Mouse (Mus musculus): ENCODE results near the gene Zfp28. TPM values are rescaled to one million over a fixed set of nuclear protein-coding genes. Genes with fewer than 3 reads are reported as not detected.

The Zfp28 gene
- 12.0 and 13.8 TPM in 2 replicates for polyA plus RNA-seq (2014; fragmentation: Nextera tagmentation; extraction: Ambion mirVana)

- Histone ChIP-seq H3K9ac (replicated peaks; ENCODE audit: low read length) (peak within 1 kb of the TSS; percentile 60), H3K9me3 (replicated peaks; ENCODE audit: control insufficient read depth, low read length) (no peaks in the 10 kb centered on the region), H3K27me3 (ENCODE audit: control insufficient read depth, insufficient read depth, low read length) (no peaks in the 10 kb centered on the region), H3K4me3 (ENCODE audit: low read depth, low read length) (peak within 1 kb of the TSS; percentile 52), H3K27ac (replicated peaks; ENCODE audit: low read depth, low read length) (no peak within 1 kb of the TSS), H3K4me2 (ENCODE audit: low read depth, low read length) (peak within 1 kb of the TSS; percentile 75), H3K36me3 (replicated peaks; ENCODE audit: control insufficient read depth, insufficient read depth, low read depth, low read length) (no peaks in the 10 kb centered on the region), H3K4me1 (ENCODE audit: control insufficient read depth, insufficient read depth, low read length) (no peaks in the 10 kb centered on the region)
- under 1% methylated on average over 28 of the region's 28 CpGs for WGBS
- DNase-seq (ENCODE audit: low spot score): peak; percentile 98
- peak; percentile 97 for ATAC-seq (replicated peaks; ENCODE audit: insufficient number of reproducible peaks, low FRiP score, low TSS enrichment, low read depth)
These were observed at the start of gene Zfp28 for GRCm38 (mm10) chr7:6383044-6383455. Zfp28 (plus strand) TSS chr7:6383295.

- Histone ChIP-seq H3K9ac (replicated peaks; ENCODE audit: low read length) (no peak overlapping the region), H3K27me3 (ENCODE audit: control insufficient read depth, insufficient read depth, low read length) (no peaks in the 10 kb centered on the region), H3K36me3 (replicated peaks; ENCODE audit: control insufficient read depth, insufficient read depth, low read depth, low read length) (no peaks in the 10 kb centered on the region), H3K4me1 (ENCODE audit: control insufficient read depth, insufficient read depth, low read length) (no peaks in the 10 kb centered on the region), H3K9me3 (replicated peaks; ENCODE audit: control insufficient read depth, low read length) (no peaks in the 10 kb centered on the region), H3K4me2 (ENCODE audit: low read depth, low read length) (no peak overlapping the region), H3K4me3 (ENCODE audit: low read depth, low read length) (no peak overlapping the region), H3K27ac (replicated peaks; ENCODE audit: low read depth, low read length) (no peak overlapping the region)
- no peak for DNase-seq (ENCODE audit: low spot score)
- WGBS: 83% methylated on average over 5 of the region's 5 CpGs
- ATAC-seq (replicated peaks; ENCODE audit: insufficient number of reproducible peaks, low FRiP score, low TSS enrichment, low read depth): no peak
These were observed 43.2 kb upstream of the Zfp28 start for GRCm38 (mm10) chr7:6339865-6340264.

- peak within 1 kb of the TSS; percentile 70 for H3K9ac ChIP-seq (replicated peaks; ENCODE audit: low read length)
- DNase-seq (ENCODE audit: low spot score): peak; percentile 89
- H3K4me1 ChIP-seq (ENCODE audit: control insufficient read depth, insufficient read depth, low read length): no peaks in the 10 kb centered on the region
- ATAC-seq (replicated peaks; ENCODE audit: insufficient number of reproducible peaks, low FRiP score, low TSS enrichment, low read depth): peak; percentile 92
- under 1% methylated on average over 26 of the region's 26 CpGs for WGBS
- H3K27ac ChIP-seq (replicated peaks; ENCODE audit: low read depth, low read length): no peak within 1 kb of the TSS
- no peaks in the 10 kb centered on the region for H3K9me3 ChIP-seq (replicated peaks; ENCODE audit: control insufficient read depth, low read length)
- H3K36me3 ChIP-seq (replicated peaks; ENCODE audit: control insufficient read depth, insufficient read depth, low read depth, low read length): no peaks in the 10 kb centered on the region
- H3K4me2 ChIP-seq (ENCODE audit: low read depth, low read length): no peak within 1 kb of the TSS; the same call in 1 of the 2 replicates
- peak within 1 kb of the TSS; percentile 64 for H3K4me3 ChIP-seq (ENCODE audit: low read depth, low read length)
- no peaks in the 10 kb centered on the region for H3K27me3 ChIP-seq (ENCODE audit: control insufficient read depth, insufficient read depth, low read length)
These were observed 39.5 kb upstream of the Zfp28 start, which contains the start of gene Gm3854 for GRCm38 (mm10) chr7:6343501-6344071. Gm3854 (plus strand) TSS chr7:6343759.

- no peak overlapping the region; the same call in 1 of the 2 replicates for H3K4me2 ChIP-seq (ENCODE audit: low read depth, low read length)
- 35% methylated on average over 10 of the region's 10 CpGs for WGBS
- ATAC-seq (replicated peaks; ENCODE audit: insufficient number of reproducible peaks, low FRiP score, low TSS enrichment, low read depth) (no peak), DNase-seq (ENCODE audit: low spot score) (no peak)
- no peaks in the 10 kb centered on the region for H3K27me3 ChIP-seq (ENCODE audit: control insufficient read depth, insufficient read depth, low read length)
- no peaks in the 10 kb centered on the region for H3K36me3 ChIP-seq (replicated peaks; ENCODE audit: control insufficient read depth, insufficient read depth, low read depth, low read length)
- peak overlapping the region; percentile 64 for H3K4me3 ChIP-seq (ENCODE audit: low read depth, low read length)
- no peak overlapping the region for H3K27ac ChIP-seq (replicated peaks; ENCODE audit: low read depth, low read length)
- H3K9ac ChIP-seq (replicated peaks; ENCODE audit: low read length): peak overlapping the region; percentile 70
- no peaks in the 10 kb centered on the region for H3K9me3 ChIP-seq (replicated peaks; ENCODE audit: control insufficient read depth, low read length)
- no peaks in the 10 kb centered on the region for H3K4me1 ChIP-seq (ENCODE audit: control insufficient read depth, insufficient read depth, low read length)
These were observed 39.0 kb upstream of the Zfp28 start for GRCm38 (mm10) chr7:6344124-6344523.

- Histone ChIP-seq H3K9ac (replicated peaks; ENCODE audit: low read length) (no peak overlapping the region), H3K4me1 (ENCODE audit: control insufficient read depth, insufficient read depth, low read length) (no peaks in the 10 kb centered on the region), H3K36me3 (replicated peaks; ENCODE audit: control insufficient read depth, insufficient read depth, low read depth, low read length) (no peaks in the 10 kb centered on the region), H3K4me3 (ENCODE audit: low read depth, low read length) (no peak overlapping the region), H3K27me3 (ENCODE audit: control insufficient read depth, insufficient read depth, low read length) (no peaks in the 10 kb centered on the region), H3K4me2 (ENCODE audit: low read depth, low read length) (no peak overlapping the region), H3K9me3 (replicated peaks; ENCODE audit: control insufficient read depth, low read length) (no peaks in the 10 kb centered on the region), H3K27ac (replicated peaks; ENCODE audit: low read depth, low read length) (no peak overlapping the region)
- 65% methylated on average over 2 of the region's 2 CpGs for WGBS
- ATAC-seq (replicated peaks; ENCODE audit: insufficient number of reproducible peaks, low FRiP score, low TSS enrichment, low read depth) (no peak), DNase-seq (ENCODE audit: low spot score) (no peak)
These were observed 25.0 kb upstream of the Zfp28 start for GRCm38 (mm10) chr7:6358121-6358520.

GRCm38 (mm10) chr7:6358937-6359590 lies 24.0 kb upstream of the Zfp28 start:
- DNase-seq (ENCODE audit: low spot score): peak; percentile 83

GRCm38 (mm10) chr7:6360477-6361060 lies 22.5 kb upstream of the Zfp28 start:
- H3K4me3 ChIP-seq (ENCODE audit: low read depth, low read length): no peak overlapping the region
- no peaks in the 10 kb centered on the region for H3K4me1 ChIP-seq (ENCODE audit: control insufficient read depth, insufficient read depth, low read length)
- no peak overlapping the region for H3K4me2 ChIP-seq (ENCODE audit: low read depth, low read length)
- no peaks in the 10 kb centered on the region for H3K27me3 ChIP-seq (ENCODE audit: control insufficient read depth, insufficient read depth, low read length)
- DNase-seq (ENCODE audit: low spot score): no peak
- H3K9me3 ChIP-seq (replicated peaks; ENCODE audit: control insufficient read depth, low read length): no peaks in the 10 kb centered on the region
- no peak for ATAC-seq (replicated peaks; ENCODE audit: insufficient number of reproducible peaks, low FRiP score, low TSS enrichment, low read depth)
- H3K9ac ChIP-seq (replicated peaks; ENCODE audit: low read length): no peak overlapping the region
- 9% methylated on average over 9 of the region's 9 CpGs for whole genome bisulfite sequencing
- H3K27ac ChIP-seq (replicated peaks; ENCODE audit: low read depth, low read length): no peak overlapping the region
- H3K36me3 ChIP-seq (replicated peaks; ENCODE audit: control insufficient read depth, insufficient read depth, low read depth, low read length): no peaks in the 10 kb centered on the region

More at GRCm38 (mm10) chr7:6358937-6359590, 24.0 kb upstream of the Zfp28 start:
- Histone ChIP-seq H3K9ac (replicated peaks; ENCODE audit: low read length) (no peak overlapping the region), H3K4me2 (ENCODE audit: low read depth, low read length) (no peak overlapping the region), H3K9me3 (replicated peaks; ENCODE audit: control insufficient read depth, low read length) (no peaks in the 10 kb centered on the region), H3K4me3 (ENCODE audit: low read depth, low read length) (no peak overlapping the region), H3K4me1 (ENCODE audit: control insufficient read depth, insufficient read depth, low read length) (no peaks in the 10 kb centered on the region), H3K36me3 (replicated peaks; ENCODE audit: control insufficient read depth, insufficient read depth, low read depth, low read length) (no peaks in the 10 kb centered on the region), H3K27ac (replicated peaks; ENCODE audit: low read depth, low read length) (no peak overlapping the region), H3K27me3 (ENCODE audit: control insufficient read depth, insufficient read depth, low read length) (no peaks in the 10 kb centered on the region)
- no peak for ATAC-seq (replicated peaks; ENCODE audit: insufficient number of reproducible peaks, low FRiP score, low TSS enrichment, low read depth)
- 51% methylated on average over 10 of the region's 10 CpGs for WGBS

- no peaks in the 10 kb centered on the region for H3K9me3 ChIP-seq (replicated peaks; ENCODE audit: control insufficient read depth, low read length)
- 0 out of 2 replicates have a peak overlapping the region, but pooled peaks have one; percentile 3 for H3K27ac ChIP-seq (replicated peaks; ENCODE audit: low read depth, low read length)
- peak overlapping the region; percentile 35 for H3K9ac ChIP-seq (replicated peaks; ENCODE audit: low read length)
- H3K4me3 ChIP-seq (ENCODE audit: low read depth, low read length): peak overlapping the region; percentile 45
- ATAC-seq (replicated peaks; ENCODE audit: insufficient number of reproducible peaks, low FRiP score, low TSS enrichment, low read depth) (no peak), DNase-seq (ENCODE audit: low spot score) (no peak)
- no peaks in the 10 kb centered on the region for H3K36me3 ChIP-seq (replicated peaks; ENCODE audit: control insufficient read depth, insufficient read depth, low read depth, low read length)
- WGBS: 29% methylated on average over 7 of the region's 7 CpGs
- H3K4me1 ChIP-seq (ENCODE audit: control insufficient read depth, insufficient read depth, low read length): no peaks in the 10 kb centered on the region
- peak overlapping the region; percentile 42 for H3K4me2 ChIP-seq (ENCODE audit: low read depth, low read length)
- H3K27me3 ChIP-seq (ENCODE audit: control insufficient read depth, insufficient read depth, low read length): no peaks in the 10 kb centered on the region
These were observed 21.3 kb upstream of the Zfp28 start for GRCm38 (mm10) chr7:6361756-6362155.

Measured in embryonic facial prominence, embryonic 11.5 days (tissue).